Mouse (Mus musculus) gonadal fat pad, adult 2 months (tissue): ENCODE data around the gene Ntrk3. TPM values are rescaled to one million over a fixed set of nuclear protein-coding genes. Genes with fewer than 3 reads are reported as not detected.
A peak's percentile ranks its signal among the peaks of the same experiment; 100 is the strongest.

Experiments
- DNase-seq: peaks from one replicate; pipeline ENCODE4 v3.0.0-alpha.2; 2012; ENCODE audit warnings: low read depth
- polyA plus RNA-seq: library from polyadenylated mRNA; depleted of rRNA; stranded (reverse); fragments of >200 nt; gene quantifications from 2 replicates; pipeline ENCODE4 v1.2.3, GENCODE M21; 2012

The Ntrk3 gene
- polyA plus RNA-seq, 1 experiment, result 12.8 TPM

- no peak for DNase-seq
Measured at GRCm38 (mm10) chr7:78720989-78721816, 16.6 kb downstream of the Ntrk3 start.

GRCm38 (mm10) chr7:78719795-78720460 lies 17.9 kb downstream of the Ntrk3 start:
- DNase-seq, result no peak

GRCm38 (mm10) chr7:78719117-78719516 lies 18.7 kb downstream of the Ntrk3 start:
- DNase-seq, result no peak

- no peak for DNase-seq
Measured at GRCm38 (mm10) chr7:78718191-78718609, 19.6 kb downstream of the Ntrk3 start.

GRCm38 (mm10) chr7:78707708-78708107 lies 30.1 kb downstream of the Ntrk3 start:
- no peak for DNase-seq

- peak; percentile 62 for DNase-seq
Measured at GRCm38 (mm10) chr7:78707122-78707521, 30.7 kb downstream of the Ntrk3 start.

- no peak for DNase-seq
Measured at GRCm38 (mm10) chr7:78702676-78703075, 35.1 kb downstream of the Ntrk3 start.

GRCm38 (mm10) chr7:78695200-78695599 lies 42.6 kb downstream of the Ntrk3 start:
- DNase-seq, result no peak

GRCm38 (mm10) chr7:78693148-78693547 lies 44.7 kb downstream of the Ntrk3 start:
- DNase-seq, result no peak

- no peak for DNase-seq
Measured at GRCm38 (mm10) chr7:78690956-78691355, 46.9 kb downstream of the Ntrk3 start.

GRCm38 (mm10) chr7:78684943-78685342 lies 52.9 kb downstream of the Ntrk3 start:
- peak; percentile 19 for DNase-seq

- DNase-seq, result no peak
Measured at GRCm38 (mm10) chr7:78680871-78681270, 56.9 kb downstream of the Ntrk3 start.

GRCm38 (mm10) chr7:78669407-78669806 lies 68.4 kb downstream of the Ntrk3 start:
- DNase-seq, result no peak

- DNase-seq, result no peak
Measured at GRCm38 (mm10) chr7:78668916-78669315, 68.9 kb downstream of the Ntrk3 start.

- DNase-seq, result no peak
Measured at GRCm38 (mm10) chr7:78668003-78668635, 69.7 kb downstream of the Ntrk3 start.

GRCm38 (mm10) chr7:78660832-78661231 lies 77.0 kb downstream of the Ntrk3 start:
- no peak for DNase-seq

- no peak for DNase-seq
Measured at GRCm38 (mm10) chr7:78659846-78660245, 78.0 kb downstream of the Ntrk3 start.

- peak; percentile 14 for DNase-seq
Measured at GRCm38 (mm10) chr7:78658026-78658425, 79.8 kb downstream of the Ntrk3 start.

- DNase-seq, result no peak
Measured at GRCm38 (mm10) chr7:78656181-78656580, 81.6 kb downstream of the Ntrk3 start.

- no peak for DNase-seq
Measured at GRCm38 (mm10) chr7:78653686-78654085, 84.1 kb downstream of the Ntrk3 start.

GRCm38 (mm10) chr7:78652296-78652695 lies 85.5 kb downstream of the Ntrk3 start:
- no peak for DNase-seq

- DNase-seq, result no peak
Measured at GRCm38 (mm10) chr7:78651540-78651939, 86.3 kb downstream of the Ntrk3 start.

GRCm38 (mm10) chr7:78643667-78644066 lies 94.1 kb downstream of the Ntrk3 start:
- DNase-seq, result no peak
